ENCODE assay signal across 16 mouse cellular contexts in the genomic region with DNA sequence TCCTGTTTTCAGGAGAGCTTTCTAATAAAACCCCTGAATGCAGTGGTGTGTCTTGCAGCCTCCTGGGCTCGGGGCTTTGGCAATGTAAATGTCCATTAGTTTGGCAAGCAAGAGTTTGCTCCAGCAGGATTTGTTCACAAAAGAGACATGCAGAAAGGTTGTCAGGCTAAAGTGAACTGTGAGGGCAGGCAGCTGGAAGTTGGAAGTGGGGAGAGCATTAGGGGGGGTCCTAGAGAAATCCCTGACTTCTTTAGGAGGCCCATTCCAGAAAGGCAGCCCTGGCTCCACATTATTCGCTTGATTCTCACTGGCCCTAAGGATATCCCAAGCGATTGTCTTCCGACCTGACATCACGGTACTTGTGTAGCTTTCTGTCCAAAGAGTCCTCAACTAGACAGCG.
A peak's percentile ranks its signal among the peaks of the same experiment; 100 is the strongest.
DNase-seq lines count a peak whose midpoint lies in the region; ATAC-seq and TF ChIP-seq lines count a peak whose summit lies in the region.
"Had no signal": no experiment of that assay in that cellular context is flagged by ENCODE, and none has a peak within 500 bp of the region (broad histone marks: within the 10 kb centered on the region; RNA-seq: fewer than 3 reads in every experiment).

No protein-coding gene starts in this region.

- no peak for TF ChIP-seq EP300 in lung, postnatal 0 days (IDR thresholded peaks at IDR 0.05)
- TF ChIP-seq EP300 in liver, postnatal 0 days (IDR thresholded peaks at IDR 0.05; ENCODE audit: low read depth): no peak

- H3K9me3 ChIP-seq in heart, embryonic 10.5 days: no peaks in the 10 kb centered on the region
- H3K9me3 ChIP-seq in limb, embryonic 10.5 days (replicated peaks): no peaks in the 10 kb centered on the region
- no peaks in the 10 kb centered on the region for H3K9me3 ChIP-seq in lung, postnatal 0 days (ENCODE audit: low read length)
- H3K9me3 ChIP-seq in liver, postnatal 0 days (ENCODE audit: low read length): no peaks in the 10 kb centered on the region
- H3K9me3 ChIP-seq: liver, embryonic 12.5 days; megakaryocyte, embryonic 14.5 days had no signal

- no peak for TF ChIP-seq CTCF in layer of hippocampus, adult 2 months (conservative IDR thresholded peaks at IDR 0.05)
- TF ChIP-seq CTCF in lung, postnatal 0 days (IDR thresholded peaks at IDR 0.05): no peak
- TF ChIP-seq CTCF in liver, postnatal 0 days (IDR thresholded peaks at IDR 0.05; ENCODE audit: low read depth): no peak

- 73% methylated on average over 6 of the region's 6 CpGs for WGBS in heart, embryonic 10.5 days
- WGBS in limb, embryonic 10.5 days: 82% methylated on average over 6 of the region's 6 CpGs
- 44% methylated on average over 6 of the region's 6 CpGs for WGBS in lung, postnatal 0 days
- 80% methylated on average over 6 of the region's 6 CpGs for WGBS in liver, postnatal 0 days (ENCODE audit: insufficient replicate concordance)

- no peak for DNase-seq in heart, embryonic 10.5 days (ENCODE audit: low spot score)
- DNase-seq in heart, adult 9 months (ENCODE audit: low spot score in 2 of 2): no peak
- DNase-seq in layer of hippocampus, adult 2 months (ENCODE audit: low spot score in 2 of 2): no peak
- DNase-seq in layer of hippocampus, postnatal 25 days (ENCODE audit: extremely low spot score in 1 of 2, low spot score in 1 of 2): no peak
- no peak for DNase-seq in limb, embryonic 10.5 days (ENCODE audit: low spot score)
- peak; percentile 42 for DNase-seq in lung, postnatal 0 days (ENCODE audit: low spot score)
- no peak for DNase-seq in liver, postnatal 0 days
- no peak for DNase-seq in ovary, postnatal 14 days (ENCODE audit: low spot score)
- DNase-seq: adrenal gland, postnatal 10 days; cerebellum, adult 2 months; thymus, adult 2 months had no signal

- H3K9ac ChIP-seq in lung, postnatal 0 days (replicated peaks; ENCODE audit: low read depth): no peak overlapping the region
- no peak overlapping the region for H3K9ac ChIP-seq in liver, postnatal 0 days (replicated peaks)
- H3K9ac ChIP-seq: liver, embryonic 12.5 days had no signal

- H3K4me2 ChIP-seq in lung, postnatal 0 days (replicated peaks; ENCODE audit: low read depth, low read length): no peak overlapping the region
- no peak overlapping the region for H3K4me2 ChIP-seq in liver, postnatal 0 days (ENCODE audit: low read depth, low read length)
- H3K4me2 ChIP-seq: liver, embryonic 12.5 days had no signal

- H3K36me3 ChIP-seq in heart, embryonic 10.5 days: no peaks in the 10 kb centered on the region
- 0 out of 2 replicates have a peak, but pooled peaks cover 3% of the 10 kb centered on the region for H3K36me3 ChIP-seq in limb, embryonic 10.5 days
- H3K36me3 ChIP-seq in lung, postnatal 0 days (ENCODE audit: insufficient read depth, low read length): no peaks in the 10 kb centered on the region
- H3K36me3 ChIP-seq in liver, postnatal 0 days (replicated peaks; ENCODE audit: insufficient read depth, low read length): no peaks in the 10 kb centered on the region
- H3K36me3 ChIP-seq: G1E; liver, embryonic 12.5 days had no signal

- no peak for ATAC-seq in lung, postnatal 0 days
- no peak for ATAC-seq in liver, postnatal 0 days
- ATAC-seq: inflammation-experienced regulatory T-cells, adult 6 months; liver, embryonic 12.5 days had no signal

- H3K27me3 ChIP-seq in heart, embryonic 10.5 days (ENCODE audit: insufficient read depth, poor library complexity, severe bottlenecking): no peaks in the 10 kb centered on the region
- H3K27me3 ChIP-seq in limb, embryonic 10.5 days (ENCODE audit: low read depth, poor library complexity, severe bottlenecking): no peaks in the 10 kb centered on the region
- no peaks in the 10 kb centered on the region for H3K27me3 ChIP-seq in lung, postnatal 0 days (replicated peaks; ENCODE audit: insufficient read depth, low read length)
- H3K27me3 ChIP-seq in liver, postnatal 0 days (ENCODE audit: insufficient read depth, low read length): no peaks in the 10 kb centered on the region
- H3K27me3 ChIP-seq: megakaryocyte, embryonic 14.5 days had no signal

- peak overlapping the region; percentile 5; the same call in 1 of the 2 replicates for H3K27ac ChIP-seq in heart, embryonic 10.5 days
- H3K27ac ChIP-seq in layer of hippocampus, adult 2 months: peak overlapping the region; percentile 19; the same call in 1 of the 2 replicates
- H3K27ac ChIP-seq in limb, embryonic 10.5 days: peak overlapping the region; percentile 66
- H3K27ac ChIP-seq in lung, postnatal 0 days (ENCODE audit: low read length): no peak overlapping the region
- H3K27ac ChIP-seq in liver, postnatal 0 days (ENCODE audit: low read depth): no peak overlapping the region
- H3K27ac ChIP-seq: kidney, postnatal 0 days; liver, embryonic 12.5 days had no signal

- H3K4me3 ChIP-seq in heart, embryonic 10.5 days: no peak overlapping the region
- no peak overlapping the region for H3K4me3 ChIP-seq in layer of hippocampus, adult 2 months
- no peak overlapping the region for H3K4me3 ChIP-seq in limb, embryonic 10.5 days
- H3K4me3 ChIP-seq in lung, postnatal 0 days (ENCODE audit: low read depth, low read length): no peak overlapping the region
- H3K4me3 ChIP-seq in liver, postnatal 0 days (ENCODE audit: low read depth, low read length): no peak overlapping the region
- H3K4me3 ChIP-seq: liver, embryonic 12.5 days; megakaryocyte, embryonic 14.5 days had no signal

- H3K4me1 ChIP-seq in heart, embryonic 10.5 days: peaks cover 38% of the 10 kb centered on the region
- H3K4me1 ChIP-seq in limb, embryonic 10.5 days: peaks cover 57% of the 10 kb centered on the region
- 0 out of 2 replicates have a peak, but pooled peaks cover 7% of the 10 kb centered on the region for H3K4me1 ChIP-seq in lung, postnatal 0 days (ENCODE audit: insufficient read depth, low read depth, low read length)
- no peaks in the 10 kb centered on the region for H3K4me1 ChIP-seq in liver, postnatal 0 days (ENCODE audit: insufficient read depth)
- H3K4me1 ChIP-seq: liver, embryonic 12.5 days; megakaryocyte, embryonic 14.5 days had no signal

Comparison
In these comparisons a context has a peak if more than half of its experiments do, and no peak if none do; other contexts are left out.
1. H3K27ac ChIP-seq: peak in heart, embryonic 10.5 days (single experiment), layer of hippocampus, adult 2 months (single experiment) and limb, embryonic 10.5 days (single experiment); none in lung, postnatal 0 days (single experiment) and liver, postnatal 0 days (single experiment).